ENCODE assay signal across 27 mouse cellular contexts in the genomic region with DNA sequence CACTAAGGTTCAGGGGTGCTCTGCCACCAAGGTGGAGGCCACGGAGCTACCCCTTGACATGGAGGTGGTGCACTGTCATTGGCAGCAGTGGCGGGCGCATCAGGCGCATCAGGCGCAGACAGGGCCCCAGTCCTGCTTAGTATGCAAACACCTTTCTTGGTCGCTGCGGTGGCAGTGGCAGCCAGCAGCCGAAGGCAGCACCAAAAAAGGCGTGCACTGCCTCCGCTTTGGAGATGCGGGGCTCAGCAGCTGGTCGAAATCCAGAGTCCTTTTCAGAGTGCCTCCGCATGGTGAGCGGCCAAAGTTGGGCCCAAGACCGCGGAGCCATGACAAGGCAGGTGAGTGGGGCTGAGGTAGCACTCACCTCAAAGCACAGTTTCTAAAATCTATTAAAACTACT.
"Had no signal": no experiment of that assay in that cellular context is flagged by ENCODE, and none has a peak within 500 bp of the region (broad histone marks: within the 10 kb centered on the region; RNA-seq: fewer than 3 reads in every experiment).

No protein-coding gene starts in this region.

- H3K4me3 ChIP-seq: gastrocnemius, adult 2 months; heart, embryonic 10.5 days; heart, embryonic 12.5 days; hindbrain, embryonic 10.5 days; hindbrain, embryonic 12.5 days; kidney, embryonic 15.5 days; layer of hippocampus, adult 2 months; left cerebral cortex, adult 2 months; limb, embryonic 10.5 days; limb, embryonic 12.5 days; liver, embryonic 13.5 days had no signal

- H3K27ac ChIP-seq: gastrocnemius, adult 2 months; heart, embryonic 10.5 days; hindbrain, embryonic 10.5 days; hindbrain, embryonic 12.5 days; hindbrain, embryonic 14.5 days; hindbrain, postnatal 0 days; kidney, embryonic 15.5 days; kidney, postnatal 0 days; layer of hippocampus, adult 2 months; left cerebral cortex, adult 2 months; limb, embryonic 10.5 days; limb, embryonic 12.5 days; liver, embryonic 13.5 days had no signal

- H3K4me2 ChIP-seq: heart, embryonic 12.5 days; hindbrain, embryonic 12.5 days; hindbrain, embryonic 14.5 days; kidney, embryonic 15.5 days; limb, embryonic 12.5 days; liver, embryonic 11.5 days; liver, embryonic 13.5 days had no signal

- DNase-seq: gastrocnemius, adult 2 months; gastrocnemius, postnatal 10 days; gastrocnemius, postnatal 25 days; heart, adult 18-20 months; heart, postnatal 10 days; heart, postnatal 4 days; kidney, adult 11 months; kidney, adult 2 months; kidney, adult 9 months; kidney, postnatal 14 days; kidney, postnatal 36 days; liver; liver, embryonic 13.5 days had no signal

- H3K36me3 ChIP-seq: kidney, embryonic 15.5 days; limb, embryonic 12.5 days; liver, embryonic 13.5 days had no signal

- H3K4me1 ChIP-seq: heart, embryonic 10.5 days; heart, embryonic 12.5 days; hindbrain, embryonic 10.5 days; hindbrain, embryonic 12.5 days; kidney, embryonic 15.5 days; limb, embryonic 10.5 days; limb, embryonic 12.5 days; liver, embryonic 13.5 days had no signal

- H3K27me3 ChIP-seq: heart, embryonic 12.5 days; hindbrain, embryonic 12.5 days; kidney, embryonic 15.5 days; limb, embryonic 12.5 days; liver, embryonic 13.5 days had no signal

- H3K9ac ChIP-seq: heart, embryonic 12.5 days; hindbrain, embryonic 12.5 days; hindbrain, embryonic 14.5 days; kidney, embryonic 15.5 days; limb, embryonic 12.5 days; liver, embryonic 13.5 days had no signal

- ATAC-seq: hindbrain, postnatal 0 days; intestine, embryonic 16.5 days had no signal
